Mouse (Mus musculus): ENCODE results near the gene Abca2.

DNA sequence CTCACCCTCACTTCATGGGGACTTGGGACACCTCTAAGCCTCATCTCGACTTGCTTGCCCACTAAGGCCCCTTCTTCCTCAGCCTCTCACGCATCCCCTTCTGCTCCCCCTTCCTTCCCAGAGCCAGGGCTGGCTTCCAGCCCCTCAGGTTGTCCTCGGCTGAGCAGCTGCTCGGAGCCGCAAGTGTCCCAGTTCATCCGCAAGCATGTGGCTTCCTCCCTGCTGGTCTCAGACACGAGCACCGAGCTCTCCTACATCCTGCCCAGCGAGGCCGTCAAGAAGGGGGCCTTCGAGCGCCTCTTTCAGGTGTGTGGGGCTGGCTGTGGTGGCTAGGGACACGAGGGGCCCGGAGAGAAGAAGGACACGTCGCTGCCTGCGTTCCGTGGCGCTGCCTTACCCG, 12.6 kb downstream of the Abca2 start:
- no peak for TF ChIP-seq POLR2A (IDR thresholded peaks at IDR 0.05; ENCODE audit: insufficient read depth, low read depth, low read length)
- no peak for TF ChIP-seq CTCF (IDR thresholded peaks at IDR 0.05)
- no peak for TF ChIP-seq EP300 (IDR thresholded peaks at IDR 0.05; ENCODE audit: insufficient read depth, low read depth, low read length)

All from heart, adult 2 months (tissue).